Mouse (Mus musculus) monocyte, adult 2 months (primary cell): Measurements from ENCODE around the gene St8sia1.
"Not testable (repeated sequence)": the region's sequence is repeated elsewhere in the genome, so short reads cannot be mapped to it uniquely, and the experiment has no call there.

ENCODE experiments used
- DNase-seq, 2 experiments: peaks; one replicate each; pipeline ENCODE4 v3.0.0; 2022; ENCODE audit warnings: low spot score in 2 of 2, low read depth in 1 of 2

The St8sia1 gene

GRCm38 (mm10) chr6:142964076-142964530, at the start of gene St8sia1:
St8sia1 (minus strand) TSS chr6:142964452.
- no peak for DNase-seq

- no peak for DNase-seq
Measured at GRCm38 (mm10) chr6:143012513-143013215, 48.4 kb upstream of the St8sia1 start.

- no peak for DNase-seq
Measured at GRCm38 (mm10) chr6:143008865-143009264, 44.6 kb upstream of the St8sia1 start.

- not testable (repeated sequence) for DNase-seq
Measured at GRCm38 (mm10) chr6:143005209-143005608, 41.0 kb upstream of the St8sia1 start.

GRCm38 (mm10) chr6:143004801-143005200, 40.5 kb upstream of the St8sia1 start:
- DNase-seq = no peak

- DNase-seq = no peak
Measured at GRCm38 (mm10) chr6:142998221-142998999, 34.2 kb upstream of the St8sia1 start.

- DNase-seq = no peak
Measured at GRCm38 (mm10) chr6:142996887-142997286, 32.6 kb upstream of the St8sia1 start.

GRCm38 (mm10) chr6:142995567-142995966, 31.3 kb upstream of the St8sia1 start:
- DNase-seq = no peak

GRCm38 (mm10) chr6:142994821-142995220, 30.6 kb upstream of the St8sia1 start:
- no peak for DNase-seq

- no peak for DNase-seq
Measured at GRCm38 (mm10) chr6:142993705-142994698, 29.8 kb upstream of the St8sia1 start.

GRCm38 (mm10) chr6:142992971-142993370, 28.7 kb upstream of the St8sia1 start:
- DNase-seq = no peak

GRCm38 (mm10) chr6:142992099-142992498, 27.8 kb upstream of the St8sia1 start:
- DNase-seq = no peak

GRCm38 (mm10) chr6:142991391-142992059, 27.3 kb upstream of the St8sia1 start:
- no peak for DNase-seq

- no peak for DNase-seq
Measured at GRCm38 (mm10) chr6:142990516-142990915, 26.3 kb upstream of the St8sia1 start.

GRCm38 (mm10) chr6:142989495-142989894, 25.2 kb upstream of the St8sia1 start:
- DNase-seq = peak in 1 of 2 experiments; percentile 13

- DNase-seq = peak; percentile 19 to 43
Measured at GRCm38 (mm10) chr6:142988753-142989152, 24.5 kb upstream of the St8sia1 start.

GRCm38 (mm10) chr6:142988231-142988630, 24.0 kb upstream of the St8sia1 start:
- no peak for DNase-seq

GRCm38 (mm10) chr6:142987616-142988015, 23.4 kb upstream of the St8sia1 start:
- DNase-seq = no peak

- DNase-seq = not testable (repeated sequence)
Measured at GRCm38 (mm10) chr6:142986706-142987105, 22.5 kb upstream of the St8sia1 start.

- DNase-seq = not testable (repeated sequence)
Measured at GRCm38 (mm10) chr6:142985561-142986238, 21.4 kb upstream of the St8sia1 start.
